Mouse (Mus musculus) lung, postnatal 36 days (tissue): ENCODE measurements around the gene Thbs1.
A peak's percentile ranks its signal among the peaks of the same experiment; 100 is the strongest.

Experiments used
- DNase-seq: peaks from one replicate; pipeline ENCODE4 v3.0.0; 2022; ENCODE audit warnings: mixed read lengths

Gene Thbs1

DNA sequence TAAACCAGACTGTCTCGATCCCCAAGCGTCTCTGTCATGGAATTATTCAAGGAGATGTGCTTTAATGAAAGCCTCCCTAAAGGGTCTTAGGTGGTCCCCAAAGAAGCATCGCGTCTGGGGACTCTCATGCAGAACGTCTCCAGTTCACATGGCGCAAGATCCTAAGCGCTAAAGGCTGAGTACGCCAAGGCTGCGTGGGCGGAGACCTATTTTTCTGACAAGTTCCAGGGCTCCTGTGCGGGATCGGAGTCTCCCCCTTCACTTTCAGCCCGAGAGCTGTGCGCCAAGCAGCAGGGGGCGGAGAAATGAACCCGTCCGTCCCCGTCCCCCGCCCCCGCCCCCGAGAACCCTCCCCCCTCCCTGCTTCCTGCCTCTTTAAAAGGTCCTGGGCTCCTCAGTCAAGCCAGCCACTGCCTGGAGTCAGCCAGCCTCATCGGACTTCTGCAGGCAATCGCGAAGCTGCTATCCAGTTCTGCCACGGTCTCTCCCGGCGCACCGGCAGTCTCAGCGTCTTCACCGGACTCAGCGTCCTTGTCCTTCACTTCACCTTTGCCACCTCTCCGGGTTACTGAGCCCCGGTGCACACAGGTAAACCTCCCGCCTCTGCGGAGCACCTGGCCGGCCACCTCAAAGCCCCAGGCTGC, at the start of gene Thbs1:
Thbs1 (plus strand) TSS at position 389 of the 644 bp plus-strand sequence.
- peak; percentile 82 for DNase-seq

DNA sequence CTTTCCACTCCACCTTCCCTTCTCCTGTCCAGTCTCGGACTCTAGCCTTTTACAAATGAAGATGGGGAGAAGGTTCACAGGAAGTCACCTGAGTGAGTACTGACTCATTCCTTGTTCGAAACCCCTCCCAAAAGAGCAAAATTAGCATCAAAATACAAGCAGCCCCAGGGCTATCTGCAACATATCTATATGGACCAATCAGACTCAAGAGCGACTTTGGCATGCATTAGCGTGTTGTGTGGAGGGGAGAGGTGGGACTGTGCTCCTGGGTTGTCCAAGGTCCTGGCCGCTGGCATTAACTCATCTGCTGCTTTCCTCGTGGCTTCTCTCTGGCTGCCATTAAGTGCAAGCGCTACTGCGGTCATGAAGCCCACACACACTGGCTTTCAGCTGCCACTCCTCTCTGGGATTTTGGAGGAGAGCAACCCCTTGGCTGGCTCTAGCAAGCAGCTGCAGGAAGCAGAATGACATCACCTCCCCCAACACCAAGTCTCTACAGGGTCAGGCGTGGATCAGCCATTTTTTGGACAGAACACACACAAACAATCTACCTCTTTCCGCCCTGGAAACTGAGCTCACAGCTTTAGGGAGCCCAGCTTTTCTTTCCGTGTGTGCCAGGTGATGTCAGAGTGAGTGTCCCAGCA, 47.4 kb upstream of the Thbs1 start:
- no peak for DNase-seq

DNA sequence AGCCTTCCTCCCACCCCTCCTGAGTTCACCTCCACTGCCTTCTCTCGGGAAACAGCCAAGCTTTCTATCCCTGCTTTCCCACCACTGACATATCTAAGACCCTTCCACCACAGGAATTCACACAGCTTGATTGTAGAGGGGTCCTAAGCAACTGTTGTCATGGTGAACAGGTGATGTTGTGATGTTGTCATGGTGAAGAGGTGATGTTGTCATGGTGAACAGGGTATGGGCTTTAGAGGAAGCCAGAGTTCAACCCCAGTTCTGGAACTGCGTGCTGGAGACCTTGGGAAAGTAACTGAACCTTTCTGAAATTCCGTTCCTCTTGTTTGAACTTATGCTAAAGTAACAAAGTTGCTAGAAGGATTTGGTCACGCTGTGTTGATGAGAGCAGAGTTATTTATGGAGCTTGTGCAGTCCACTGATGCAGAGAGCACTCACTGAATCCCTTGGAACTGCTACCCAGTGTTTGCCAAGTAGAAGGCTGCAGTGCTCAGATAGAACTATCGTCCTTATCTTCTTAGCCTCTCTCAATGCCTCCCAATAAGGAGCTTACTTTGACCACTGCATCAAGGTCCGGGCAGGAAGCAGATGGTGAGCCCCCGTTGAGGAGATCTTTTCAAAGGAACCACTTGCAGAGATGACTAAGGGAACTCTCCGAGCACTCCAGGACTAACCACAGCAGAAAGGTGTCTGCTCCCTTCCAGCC, 45.5 kb upstream of the Thbs1 start:
- no peak for DNase-seq

DNA sequence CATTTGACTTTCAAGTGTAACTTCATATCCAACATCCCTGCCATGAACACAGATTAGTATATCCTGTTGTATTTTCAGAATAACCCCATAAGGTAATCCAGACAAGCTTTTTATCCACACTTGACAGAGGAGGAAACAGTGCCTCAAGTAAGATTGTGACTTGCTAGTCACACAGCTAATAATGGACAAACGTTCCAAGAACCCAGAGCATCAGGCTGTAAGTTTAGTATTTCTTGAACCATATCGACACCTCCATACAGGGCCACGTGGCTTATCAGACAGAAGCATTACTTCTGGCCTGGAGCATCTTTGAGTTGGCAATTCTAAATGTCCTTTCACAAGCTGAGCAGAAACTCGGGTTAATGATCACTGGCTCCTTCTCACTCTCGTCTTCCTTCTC, 41.7 kb upstream of the Thbs1 start:
- no peak for DNase-seq

- DNase-seq, result no peak
These were observed 38.8 kb upstream of the Thbs1 start for GRCm38 (mm10) chr2:118072811-118073372.

GRCm38 (mm10) chr2:118074030-118074429, 37.6 kb upstream of the Thbs1 start:
- no peak for DNase-seq

- DNase-seq, result no peak
These were observed 36.5 kb upstream of the Thbs1 start for GRCm38 (mm10) chr2:118075165-118075564.

DNA sequence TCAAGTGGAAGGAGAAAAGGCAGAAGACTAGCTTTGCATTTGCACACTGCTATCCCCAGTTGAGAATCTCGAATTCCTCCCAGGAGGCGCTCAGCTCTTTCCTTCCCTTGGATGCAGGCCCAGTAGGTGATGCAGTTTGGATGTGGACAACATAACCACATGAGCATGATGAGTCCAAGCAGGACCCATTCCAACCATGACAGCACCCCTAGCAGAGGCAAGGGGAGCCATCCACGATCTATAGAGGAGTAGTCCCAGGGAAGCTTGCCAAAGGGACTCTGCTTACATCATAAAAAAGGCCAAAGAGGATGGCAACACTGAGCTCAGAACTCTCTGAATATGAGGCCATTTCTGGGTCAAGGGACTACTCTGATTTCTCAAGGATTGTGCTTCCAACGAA, 32.5 kb upstream of the Thbs1 start:
- DNase-seq, result no peak

DNA sequence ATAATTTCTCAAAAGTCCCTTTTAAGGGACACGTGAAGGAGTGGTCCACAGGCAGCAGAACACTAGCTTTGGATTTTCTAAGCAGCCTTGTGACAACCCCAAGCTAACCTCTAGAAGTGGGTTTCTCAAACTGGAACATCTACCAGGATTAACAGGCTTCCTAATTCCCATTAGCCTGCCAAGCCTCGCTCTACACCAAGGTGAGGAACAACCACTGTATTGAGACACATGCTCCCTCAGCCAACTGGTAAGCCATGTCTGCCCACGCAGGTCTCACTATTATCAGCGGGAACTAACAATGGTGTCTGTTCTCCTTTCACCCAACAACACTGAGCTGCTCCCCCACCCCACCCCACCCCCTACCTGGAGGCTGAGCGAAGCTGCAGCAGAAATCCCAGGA, 30.1 kb upstream of the Thbs1 start:
- no peak for DNase-seq

DNA sequence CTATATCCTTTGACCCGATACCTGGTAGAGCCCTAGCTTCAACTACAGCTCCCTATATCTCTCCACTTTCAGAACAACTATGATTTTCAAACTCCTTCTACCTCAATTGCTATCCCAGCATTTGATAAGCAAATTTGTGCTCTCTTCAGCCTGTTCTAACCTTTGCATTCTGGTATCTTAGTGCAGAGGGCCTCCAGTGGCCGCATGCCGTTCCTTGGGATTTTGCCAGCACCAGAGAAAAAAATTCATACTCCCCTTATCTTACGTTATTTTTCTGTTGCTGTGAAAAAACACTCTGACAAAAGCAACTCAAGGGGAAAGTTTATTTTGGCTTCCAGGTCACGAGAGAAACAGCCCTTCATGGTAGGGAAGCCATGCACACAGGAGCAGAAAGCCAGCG, 28.0 kb upstream of the Thbs1 start:
- DNase-seq, result no peak

- DNase-seq, result no peak
These were observed 27.0 kb upstream of the Thbs1 start for GRCm38 (mm10) chr2:118084693-118085092.

DNA sequence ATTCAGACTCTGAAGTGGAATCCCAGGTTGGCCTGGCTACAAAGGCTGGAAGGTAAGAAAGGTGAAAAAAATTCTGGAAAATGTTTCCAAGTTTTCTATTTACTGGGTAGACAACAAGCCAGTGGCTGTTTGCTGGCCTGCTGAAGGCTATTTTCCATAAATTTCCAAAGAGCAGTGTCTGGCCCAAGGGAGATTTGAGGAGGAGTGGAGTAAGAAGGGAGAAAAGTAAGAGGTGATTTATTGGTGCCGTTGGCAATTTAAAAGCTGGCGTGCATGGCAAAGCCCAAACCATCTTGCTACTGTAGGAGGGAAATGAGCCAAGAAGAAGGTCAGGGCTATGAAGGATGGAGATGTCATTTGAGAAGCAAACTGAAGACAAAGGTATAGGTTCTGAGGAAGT, 26.0 kb upstream of the Thbs1 start:
- no peak for DNase-seq

DNA sequence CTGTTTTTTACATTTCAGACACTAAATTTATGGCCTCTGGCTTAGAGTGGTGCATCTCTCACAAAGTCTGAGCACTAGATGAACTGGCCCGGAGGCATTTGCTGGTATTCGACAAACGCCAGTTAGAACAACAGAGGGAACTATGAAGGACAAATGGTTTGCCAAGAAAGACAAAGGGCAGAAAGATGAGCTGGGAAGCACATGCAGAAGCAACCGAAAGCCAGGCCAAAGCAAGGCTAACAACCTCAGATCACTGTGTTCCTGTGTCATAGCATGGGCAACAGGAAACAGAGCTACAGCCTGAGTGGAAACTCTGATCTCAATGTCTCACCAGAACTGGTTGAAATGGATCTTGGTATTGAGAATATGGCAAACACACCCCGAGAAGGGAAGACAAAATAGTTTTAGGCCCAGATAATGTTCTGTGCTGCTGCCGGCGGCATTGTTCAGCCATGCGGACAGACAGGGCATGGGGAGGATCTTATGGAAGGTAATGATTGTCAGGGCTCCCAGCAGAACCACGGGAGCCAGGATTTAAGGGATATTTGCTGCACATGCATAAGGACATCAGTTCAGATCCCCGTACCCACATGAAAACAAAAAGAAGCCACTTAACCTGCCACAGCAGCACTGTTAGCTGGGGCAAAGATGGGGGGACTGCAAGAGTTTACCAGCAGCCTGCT, 24.5 kb upstream of the Thbs1 start:
- no peak for DNase-seq

GRCm38 (mm10) chr2:118091226-118091625, 20.4 kb upstream of the Thbs1 start:
- no peak for DNase-seq

DNA sequence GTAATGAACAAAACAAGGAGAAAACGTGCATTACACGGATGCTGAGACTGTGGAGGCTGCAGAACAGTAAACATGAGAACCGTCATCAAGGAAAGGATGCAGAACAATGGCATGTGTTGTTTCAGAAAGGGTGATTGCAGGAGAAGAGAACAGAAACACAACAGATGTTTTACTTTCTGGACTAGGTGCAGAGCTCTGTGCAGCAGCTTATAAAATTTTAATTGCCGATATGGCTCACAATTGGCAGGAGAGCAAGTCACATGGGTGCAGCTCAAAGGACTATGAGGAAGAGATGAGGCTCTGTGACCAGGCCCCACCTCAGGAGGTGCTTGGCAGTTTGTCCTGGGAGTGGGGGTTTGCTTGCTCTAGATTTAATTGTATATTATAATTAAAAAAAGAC, 12.6 kb upstream of the Thbs1 start:
- no peak for DNase-seq

- DNase-seq, result no peak
These were observed 9.5 kb upstream of the Thbs1 start for GRCm38 (mm10) chr2:118102169-118102568.

DNA sequence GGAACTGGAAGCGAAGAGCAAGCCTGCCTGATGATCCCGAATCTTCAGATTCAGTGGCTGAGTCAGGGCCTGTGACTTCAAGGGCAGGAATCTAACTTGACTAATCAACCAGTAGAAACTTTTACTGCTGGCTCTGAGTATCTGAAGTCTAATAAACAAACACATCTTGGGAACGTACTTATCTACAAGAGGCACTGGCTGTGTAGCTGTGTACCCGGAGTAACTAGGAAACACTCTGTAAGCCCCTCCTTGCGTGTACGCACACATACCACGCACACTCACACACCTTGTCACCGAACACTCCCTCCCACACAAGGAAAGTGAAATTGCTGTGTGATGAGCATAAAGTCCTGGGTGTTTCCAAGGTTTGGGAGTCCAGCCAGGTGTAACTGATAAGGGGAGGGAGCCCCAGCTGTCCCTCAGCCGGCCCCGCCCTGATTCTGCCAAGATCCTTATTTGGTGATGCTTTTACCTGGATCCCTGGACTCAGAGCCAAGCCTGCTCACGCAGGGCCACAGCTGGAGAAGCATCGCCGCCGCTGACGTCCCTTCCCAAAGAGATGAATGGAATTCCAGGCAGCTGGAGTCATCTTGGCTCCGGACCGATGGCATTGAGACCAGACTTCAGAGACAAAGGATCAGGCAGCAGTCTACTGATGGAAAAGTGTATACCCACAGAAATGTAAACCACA, 1.3 kb upstream of the Thbs1 start:
- DNase-seq, result peak; percentile 74

DNA sequence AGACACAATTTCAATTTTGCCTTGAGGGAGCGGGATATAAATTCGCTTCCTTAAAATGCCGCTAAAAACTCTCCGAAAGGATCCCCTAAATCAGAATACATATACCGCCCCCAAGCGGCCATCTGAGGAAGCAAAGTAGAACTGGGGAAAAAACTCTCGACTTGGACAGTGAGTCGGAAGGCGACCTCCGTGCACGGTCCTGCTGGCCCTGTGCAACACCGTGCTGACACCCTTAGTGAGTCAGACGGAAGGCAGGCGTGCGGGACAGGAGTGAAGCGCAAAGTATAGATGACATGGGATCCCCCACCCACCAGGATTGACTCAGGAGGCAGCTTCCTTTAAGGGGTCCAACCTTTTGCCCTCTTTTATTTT, 574 bp upstream of the Thbs1 start:
- DNase-seq, result peak; percentile 94

GRCm38 (mm10) chr2:118112438-118112837, 762 bp downstream of the Thbs1 start:
- peak; percentile 13 for DNase-seq

DNA sequence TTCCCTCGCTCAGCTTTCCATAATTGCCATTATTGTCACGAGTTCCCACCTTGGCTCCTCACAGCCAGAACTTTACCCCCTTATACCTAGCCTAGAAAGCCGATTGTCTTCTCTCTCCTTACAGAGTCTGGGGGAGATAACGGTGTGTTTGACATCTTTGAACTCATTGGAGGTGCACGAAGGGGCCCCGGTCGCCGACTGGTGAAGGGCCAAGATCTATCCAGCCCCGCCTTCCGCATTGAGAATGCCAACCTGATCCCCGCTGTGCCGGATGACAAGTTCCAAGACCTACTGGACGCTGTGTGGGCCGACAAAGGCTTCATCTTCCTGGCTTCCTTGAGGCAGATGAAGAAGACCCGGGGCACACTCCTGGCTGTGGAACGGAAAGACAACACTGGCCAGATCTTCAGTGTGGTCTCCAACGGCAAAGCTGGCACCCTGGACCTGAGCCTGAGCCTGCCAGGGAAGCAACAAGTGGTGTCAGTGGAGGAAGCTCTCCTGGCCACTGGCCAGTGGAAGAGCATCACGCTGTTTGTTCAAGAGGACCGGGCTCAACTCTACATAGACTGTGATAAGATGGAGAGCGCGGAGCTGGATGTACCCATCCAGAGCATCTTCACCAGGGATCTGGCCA, 1.3 kb downstream of the Thbs1 start:
- peak; percentile 29 for DNase-seq

GRCm38 (mm10) chr2:118113808-118114524, 2.3 kb downstream of the Thbs1 start:
- peak; percentile 66 for DNase-seq

DNA sequence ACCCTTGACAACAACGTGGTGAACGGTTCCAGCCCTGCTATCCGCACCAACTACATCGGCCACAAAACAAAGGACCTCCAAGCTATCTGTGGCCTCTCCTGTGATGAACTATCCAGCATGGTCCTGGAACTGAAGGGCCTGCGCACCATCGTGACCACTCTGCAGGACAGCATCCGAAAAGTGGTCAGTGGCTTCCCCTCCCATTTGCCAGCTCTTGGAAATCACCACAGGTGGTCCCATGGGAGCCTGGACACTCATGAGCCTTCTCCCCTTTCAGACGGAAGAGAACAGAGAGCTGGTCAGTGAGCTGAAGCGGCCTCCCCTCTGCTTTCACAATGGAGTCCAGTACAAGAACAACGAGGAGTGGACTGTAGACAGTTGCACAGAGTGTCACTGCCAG, 3.0 kb downstream of the Thbs1 start:
- DNase-seq, result no peak
